Mouse (Mus musculus): Measurements from ENCODE around the gene Iah1. TPM values are rescaled to one million over a fixed set of nuclear protein-coding genes. Genes with fewer than 3 reads are reported as not detected.

Gene Iah1
- polyA plus RNA-seq, 1 experiment from 2014 or later: 40.8 TPM

DNA sequence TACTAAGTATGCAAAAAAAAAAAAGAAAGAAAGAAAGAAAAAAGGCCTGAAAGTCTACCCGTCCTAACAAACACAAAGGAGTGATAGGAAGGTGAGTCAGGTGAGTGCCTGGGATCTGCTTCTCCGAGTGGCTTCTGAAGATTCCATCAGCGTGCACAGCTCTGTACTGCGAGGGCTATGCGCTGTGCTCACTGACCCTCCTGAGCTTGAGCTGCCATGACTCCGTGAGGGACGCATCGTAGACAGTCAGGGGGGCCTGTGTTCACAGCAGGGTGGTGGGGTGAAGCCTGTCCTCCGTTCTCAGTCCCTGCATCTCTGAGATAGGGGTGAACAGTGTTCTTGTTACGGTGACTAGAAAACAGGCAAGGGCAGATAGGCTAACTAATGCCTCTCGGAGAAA is 17.3 kb upstream of the Iah1 start:
- H3K36me3 ChIP-seq: peaks cover 93% of the 10 kb centered on the region
- WGBS: 92% methylated on average over 11 of the region's 11 CpGs
- no peaks in the 10 kb centered on the region for H3K9me3 ChIP-seq
- no peak for DNase-seq (ENCODE audit: low spot score)
- H3K27ac ChIP-seq: no peak overlapping the region
- H3K4me3 ChIP-seq: no peak overlapping the region
- no peaks in the 10 kb centered on the region for H3K4me1 ChIP-seq
- H3K27me3 ChIP-seq (ENCODE audit: insufficient read depth, poor library complexity, severe bottlenecking): no peaks in the 10 kb centered on the region

DNA sequence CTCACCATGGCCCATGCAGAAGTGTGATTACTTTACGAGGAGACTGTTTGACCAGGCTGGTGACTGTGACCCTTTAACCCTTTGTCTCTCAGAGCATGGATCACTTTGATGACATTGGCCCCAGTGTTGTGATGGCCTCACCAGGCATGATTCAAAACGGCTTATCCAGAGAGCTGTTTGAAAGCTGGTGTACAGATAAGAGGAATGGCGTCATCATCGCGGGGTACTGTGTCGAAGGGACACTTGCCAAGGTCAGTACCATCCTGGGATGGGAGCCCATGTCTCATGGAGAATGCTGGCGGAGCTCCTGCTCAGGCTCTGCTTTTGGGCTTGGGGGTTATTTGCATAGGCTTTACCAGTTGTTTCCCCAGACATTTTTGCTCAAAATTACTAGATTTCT is 14.9 kb upstream of the Iah1 start:
- no peaks in the 10 kb centered on the region for H3K9me3 ChIP-seq
- no peak overlapping the region for H3K27ac ChIP-seq
- no peak for DNase-seq (ENCODE audit: low spot score)
- H3K27me3 ChIP-seq (ENCODE audit: insufficient read depth, poor library complexity, severe bottlenecking): no peaks in the 10 kb centered on the region
- WGBS: 80% methylated on average over 7 of the region's 7 CpGs
- peaks cover 92% of the 10 kb centered on the region for H3K36me3 ChIP-seq
- no peak overlapping the region for H3K4me3 ChIP-seq
- no peaks in the 10 kb centered on the region for H3K4me1 ChIP-seq

DNA sequence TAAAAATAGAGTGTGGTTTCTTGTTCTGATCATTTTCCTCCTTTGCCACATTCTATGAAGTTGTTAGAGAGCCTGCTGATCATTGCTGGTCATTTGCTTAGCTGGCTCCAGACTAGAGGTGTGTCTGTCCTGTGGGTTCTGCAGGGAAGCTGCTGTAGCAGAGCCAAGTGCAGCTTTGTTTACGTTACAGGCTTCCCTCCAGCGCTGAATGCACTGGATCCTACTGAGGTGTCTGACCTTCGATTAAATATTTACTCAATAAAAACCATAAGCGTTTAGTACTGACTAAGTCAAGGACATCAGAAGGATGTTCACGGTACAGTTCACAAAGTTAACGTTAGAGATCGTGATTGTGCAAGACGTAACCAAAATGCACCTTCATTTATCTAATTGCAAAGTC is 14.3 kb upstream of the Iah1 start:
- WGBS: 87% methylated on average over 8 of the region's 8 CpGs
- no peak overlapping the region for H3K4me3 ChIP-seq
- no peaks in the 10 kb centered on the region for H3K4me1 ChIP-seq
- H3K27ac ChIP-seq: no peak overlapping the region
- H3K27me3 ChIP-seq (ENCODE audit: insufficient read depth, poor library complexity, severe bottlenecking): no peaks in the 10 kb centered on the region
- no peak for DNase-seq (ENCODE audit: low spot score)
- no peaks in the 10 kb centered on the region for H3K9me3 ChIP-seq
- H3K36me3 ChIP-seq: peaks cover 92% of the 10 kb centered on the region

DNA sequence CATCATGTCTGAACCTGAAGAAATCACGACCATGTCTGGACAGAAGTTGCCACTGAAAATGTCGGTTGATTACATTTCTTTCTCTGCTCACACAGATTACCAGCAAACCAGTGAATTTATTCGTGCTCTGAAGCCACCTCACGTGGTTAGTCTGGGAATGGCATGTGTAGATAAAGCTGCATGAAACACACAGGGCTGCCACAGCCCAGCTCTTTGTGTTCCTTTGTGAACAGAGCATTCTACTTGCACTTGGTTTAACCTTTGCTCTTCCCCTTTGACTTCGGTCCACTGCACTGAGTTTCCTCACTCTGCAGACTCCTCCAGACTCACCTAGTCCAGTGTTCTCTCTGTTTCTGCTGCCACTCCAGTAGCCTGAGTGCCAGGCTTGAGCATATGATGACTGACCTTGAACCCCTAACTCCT is 13.8 kb upstream of the Iah1 start:
- 82% methylated on average over 5 of the region's 5 CpGs for WGBS
- DNase-seq (ENCODE audit: low spot score): no peak
- H3K36me3 ChIP-seq: peaks cover 90% of the 10 kb centered on the region

DNA sequence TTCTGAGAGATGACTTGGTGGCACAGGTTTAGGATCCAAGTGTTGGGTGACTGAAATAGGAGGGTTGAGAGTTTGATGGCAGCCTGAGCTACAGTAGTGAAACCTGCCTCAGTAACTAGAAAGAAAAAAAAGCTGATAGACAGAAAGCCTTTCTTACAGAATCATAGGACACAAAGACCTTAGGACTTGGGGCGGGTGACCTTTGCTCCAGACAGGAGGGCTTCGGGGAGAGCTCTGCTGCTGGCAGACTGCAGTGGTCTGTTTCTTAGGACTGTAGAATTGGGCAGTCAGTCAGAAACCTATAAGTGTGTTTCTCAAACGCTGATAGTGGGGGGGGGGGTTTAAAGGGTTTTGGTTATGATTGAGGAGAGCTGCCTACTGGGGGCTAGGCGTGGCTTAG is 10.4 kb upstream of the Iah1 start:
- no peak for DNase-seq (ENCODE audit: low spot score)
- H3K27me3 ChIP-seq (ENCODE audit: insufficient read depth, poor library complexity, severe bottlenecking): no peaks in the 10 kb centered on the region
- no peak overlapping the region for H3K4me3 ChIP-seq
- peaks cover 96% of the 10 kb centered on the region for H3K36me3 ChIP-seq
- 94% methylated on average over 4 of the region's 4 CpGs for WGBS
- H3K4me1 ChIP-seq: no peaks in the 10 kb centered on the region
- H3K9me3 ChIP-seq: no peaks in the 10 kb centered on the region
- no peak overlapping the region for H3K27ac ChIP-seq

More for the DNA sequence above, 13.8 kb upstream of the Iah1 start:
- Histone ChIP-seq H3K27me3 (ENCODE audit: insufficient read depth, poor library complexity, severe bottlenecking) (no peaks in the 10 kb centered on the region), H3K9me3 (no peaks in the 10 kb centered on the region), H3K27ac (no peak overlapping the region), H3K4me1 (no peaks in the 10 kb centered on the region), H3K4me3 (no peak overlapping the region)

DNA sequence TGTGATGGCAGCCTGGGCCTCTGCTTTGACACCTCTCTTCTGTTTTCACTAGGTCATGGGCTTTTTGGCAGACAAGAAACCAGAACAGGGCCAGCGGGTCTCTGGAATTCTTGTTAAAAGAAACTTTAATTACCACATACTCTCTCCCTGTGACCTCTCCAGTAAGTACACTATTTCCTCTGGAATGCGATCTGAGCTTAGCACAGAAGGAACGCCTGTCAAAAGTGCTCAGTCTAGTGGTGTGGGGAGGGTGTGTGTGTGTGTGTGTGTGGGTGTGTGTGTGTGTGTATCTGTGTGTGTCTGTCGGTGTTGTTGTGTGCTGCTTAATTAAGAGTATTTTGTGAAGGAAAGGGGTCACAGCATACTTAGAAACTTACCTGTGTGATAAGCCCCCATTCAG is 9.5 kb upstream of the Iah1 start:
- Histone ChIP-seq H3K27me3 (ENCODE audit: insufficient read depth, poor library complexity, severe bottlenecking) (no peaks in the 10 kb centered on the region), H3K9me3 (no peaks in the 10 kb centered on the region), H3K36me3 (peaks cover 95% of the 10 kb centered on the region), H3K27ac (no peak overlapping the region), H3K4me3 (no peak overlapping the region), H3K4me1 (no peaks in the 10 kb centered on the region)
- WGBS: 85% methylated on average over 4 of the region's 4 CpGs
- no peak for DNase-seq (ENCODE audit: low spot score)

DNA sequence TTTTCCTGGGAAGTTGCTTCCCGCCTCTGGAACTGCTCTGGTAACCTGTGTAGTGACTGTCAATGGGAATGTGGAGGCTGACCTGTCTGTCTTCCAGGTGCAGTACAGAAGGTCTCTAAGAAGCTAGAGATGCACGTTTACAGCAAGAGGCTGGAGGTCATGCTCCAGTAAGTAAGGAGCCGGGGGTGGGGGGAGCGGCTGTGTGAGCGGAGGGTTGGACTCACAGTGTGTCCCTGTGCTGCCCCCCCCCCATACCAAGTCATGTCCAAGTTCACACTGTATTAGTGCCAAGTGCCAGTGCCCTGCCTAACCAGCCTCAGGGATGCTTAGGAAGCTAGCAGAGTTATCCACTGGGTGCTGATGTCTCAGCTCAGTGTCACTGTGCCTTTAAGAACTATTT is 4.0 kb upstream of the Iah1 start:
- H3K9me3 ChIP-seq: no peaks in the 10 kb centered on the region
- WGBS: 92% methylated on average over 5 of the region's 5 CpGs
- DNase-seq (ENCODE audit: low spot score): no peak
- peaks cover 82% of the 10 kb centered on the region for H3K36me3 ChIP-seq
- H3K4me3 ChIP-seq: no peak overlapping the region
- peaks cover 4% of the 10 kb centered on the region for H3K4me1 ChIP-seq
- no peaks in the 10 kb centered on the region for H3K27me3 ChIP-seq (ENCODE audit: insufficient read depth, poor library complexity, severe bottlenecking)
- H3K27ac ChIP-seq: no peak overlapping the region

DNA sequence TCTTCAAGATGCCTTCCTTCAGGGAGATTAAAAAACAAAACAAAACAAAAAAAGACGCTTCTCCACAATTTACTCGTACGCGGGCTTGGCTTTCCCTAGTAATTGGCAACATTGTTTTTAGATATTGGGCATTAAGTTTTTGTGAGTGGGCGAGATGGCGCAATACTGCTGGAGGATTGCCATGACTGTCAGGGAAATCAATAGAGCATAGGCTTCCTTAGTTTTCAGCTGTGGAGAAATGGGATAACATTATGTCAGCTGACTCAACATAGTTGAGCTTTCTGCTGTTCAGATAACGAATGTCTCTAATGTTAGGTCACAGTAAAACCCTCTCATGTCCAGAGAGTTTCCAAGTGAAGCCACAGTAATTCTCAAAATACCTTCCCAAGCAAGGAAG is 678 bp downstream of the Iah1 start:
- 34% methylated on average over 7 of the region's 7 CpGs for WGBS
- H3K36me3 ChIP-seq: peaks cover 58% of the 10 kb centered on the region
- H3K27ac ChIP-seq: peak overlapping the region; percentile 89
- no peaks in the 10 kb centered on the region for H3K9me3 ChIP-seq
- peak overlapping the region; percentile 88 for H3K4me3 ChIP-seq
- no peak for DNase-seq (ENCODE audit: low spot score)
- H3K4me1 ChIP-seq: peaks cover 5% of the 10 kb centered on the region
- H3K27me3 ChIP-seq (ENCODE audit: insufficient read depth, poor library complexity, severe bottlenecking): no peaks in the 10 kb centered on the region

DNA sequence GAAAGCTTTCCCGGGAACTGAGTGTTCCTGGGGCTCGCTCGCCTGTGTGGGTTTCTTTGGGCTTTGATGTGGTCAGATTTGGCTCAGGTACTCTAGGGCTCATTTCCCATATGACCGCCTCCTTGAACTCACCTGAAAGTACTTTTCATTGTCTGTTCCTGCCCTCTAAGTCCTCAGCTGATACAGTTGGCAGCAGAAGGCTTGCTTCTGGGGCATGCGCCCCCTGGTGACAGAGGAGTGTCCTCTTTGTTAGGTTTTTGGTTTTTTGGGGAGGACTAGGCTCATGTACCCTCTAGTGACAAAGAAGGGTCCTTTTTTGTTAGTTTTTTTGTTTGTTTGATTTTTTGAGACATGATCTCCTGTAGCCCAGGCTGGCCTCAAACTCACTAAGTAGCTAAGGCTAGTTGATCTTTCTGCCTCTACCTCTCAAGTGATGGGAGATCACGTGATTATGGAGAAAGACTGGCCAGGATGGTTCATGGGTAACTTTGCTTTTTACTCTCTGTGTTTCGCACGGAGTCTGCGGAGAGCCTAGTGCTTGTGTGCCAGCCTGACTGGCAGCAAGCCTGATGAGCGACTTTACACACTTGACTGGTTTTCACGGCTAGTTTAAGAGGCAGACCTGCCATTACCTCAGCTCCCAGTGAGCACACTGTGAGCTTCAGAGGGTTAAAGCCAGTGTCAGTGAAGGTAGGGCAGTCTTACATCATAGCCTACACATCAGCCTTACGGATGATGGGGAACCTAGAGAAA is 2.1 kb downstream of the Iah1 start:
- WGBS: 81% methylated on average over 12 of the region's 12 CpGs
- peaks cover 5% of the 10 kb centered on the region for H3K4me1 ChIP-seq
- DNase-seq (ENCODE audit: low spot score): no peak
- no peaks in the 10 kb centered on the region for H3K9me3 ChIP-seq
- H3K4me3 ChIP-seq: no peak overlapping the region
- H3K27me3 ChIP-seq (ENCODE audit: insufficient read depth, poor library complexity, severe bottlenecking): no peaks in the 10 kb centered on the region
- H3K36me3 ChIP-seq: peaks cover 58% of the 10 kb centered on the region
- H3K27ac ChIP-seq: no peak overlapping the region

DNA sequence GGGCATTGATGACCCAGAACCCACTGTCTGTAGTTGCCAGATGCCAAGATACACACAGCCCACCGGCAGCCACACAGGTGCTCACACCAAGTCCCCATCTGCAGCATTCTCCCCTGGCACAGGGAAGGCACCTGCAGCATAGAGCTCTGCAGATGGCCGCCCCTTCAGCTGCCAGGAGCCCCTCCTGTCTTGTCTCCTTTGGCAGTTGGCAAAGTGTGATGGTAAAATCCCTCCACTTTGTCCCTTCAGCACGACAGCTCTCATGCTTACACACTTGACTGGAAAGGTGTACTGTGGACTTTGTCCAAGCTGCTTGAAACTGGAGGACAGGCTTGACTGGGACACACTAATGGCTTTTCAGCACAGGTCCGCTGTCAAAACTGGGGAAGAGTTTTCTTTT is 4.1 kb downstream of the Iah1 start:
- WGBS: 89% methylated on average over 4 of the region's 4 CpGs
- Histone ChIP-seq H3K27ac (no peak overlapping the region), H3K36me3 (peaks cover 54% of the 10 kb centered on the region), H3K9me3 (no peaks in the 10 kb centered on the region), H3K27me3 (ENCODE audit: insufficient read depth, poor library complexity, severe bottlenecking) (no peaks in the 10 kb centered on the region), H3K4me3 (no peak overlapping the region), H3K4me1 (peaks cover 5% of the 10 kb centered on the region)
- no peak for DNase-seq (ENCODE audit: low spot score)

DNA sequence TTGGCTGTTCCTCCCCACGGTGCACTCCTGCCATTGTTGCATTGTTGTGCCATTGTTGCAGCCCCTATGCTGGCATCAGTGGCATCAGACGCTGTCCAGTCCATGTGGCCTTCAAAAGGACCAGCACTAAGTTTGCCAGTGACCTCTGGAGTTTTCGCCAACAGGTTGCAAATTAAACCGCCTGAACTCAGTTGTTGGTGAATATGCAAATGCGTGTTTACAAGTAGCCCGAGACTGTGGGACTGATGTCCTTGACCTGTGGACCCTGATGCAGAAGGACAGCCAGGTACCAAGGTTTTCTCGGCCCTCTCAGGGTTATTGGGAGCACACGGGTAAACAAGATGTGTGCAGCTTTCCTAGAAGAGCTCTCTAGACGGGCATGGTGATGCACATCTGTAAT is 5.0 kb downstream of the Iah1 start:
- peaks cover 60% of the 10 kb centered on the region for H3K36me3 ChIP-seq
- no peaks in the 10 kb centered on the region for H3K9me3 ChIP-seq
- no peaks in the 10 kb centered on the region for H3K27me3 ChIP-seq (ENCODE audit: insufficient read depth, poor library complexity, severe bottlenecking)
- DNase-seq (ENCODE audit: low spot score): peak; percentile 69
- no peak overlapping the region for H3K4me3 ChIP-seq
- no peak overlapping the region for H3K27ac ChIP-seq
- WGBS: 80% methylated on average over 9 of the region's 9 CpGs
- H3K4me1 ChIP-seq: peaks cover 3% of the 10 kb centered on the region; the same call in 1 of the 2 replicates

DNA sequence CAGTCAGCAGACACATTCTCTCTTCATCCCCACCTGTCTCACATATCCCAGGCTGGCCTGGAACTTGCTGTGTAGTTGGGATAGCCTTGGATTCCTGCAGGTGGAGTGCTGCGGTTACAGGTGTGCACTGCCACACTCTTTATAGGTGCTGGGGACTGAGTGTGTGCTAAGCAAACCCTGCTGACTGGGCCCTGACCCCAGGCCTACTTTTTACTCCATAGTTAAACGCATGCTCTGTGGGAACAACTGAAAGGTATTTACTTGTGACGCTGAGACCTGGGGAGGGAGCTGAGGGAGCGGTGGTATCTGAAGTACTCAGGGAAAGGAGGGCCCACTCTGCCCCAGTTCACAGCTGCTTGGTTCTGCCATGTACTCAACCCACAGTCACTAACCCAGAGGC is 6.1 kb downstream of the Iah1 start:
- no peaks in the 10 kb centered on the region for H3K27me3 ChIP-seq (ENCODE audit: insufficient read depth, poor library complexity, severe bottlenecking)
- DNase-seq (ENCODE audit: low spot score): peak; percentile 63
- H3K4me3 ChIP-seq: no peak overlapping the region
- H3K9me3 ChIP-seq: no peaks in the 10 kb centered on the region
- no peak overlapping the region for H3K27ac ChIP-seq
- peaks cover 72% of the 10 kb centered on the region for H3K36me3 ChIP-seq
- WGBS: 77% methylated on average over 4 of the region's 4 CpGs
- H3K4me1 ChIP-seq: no peaks in the 10 kb centered on the region

DNA sequence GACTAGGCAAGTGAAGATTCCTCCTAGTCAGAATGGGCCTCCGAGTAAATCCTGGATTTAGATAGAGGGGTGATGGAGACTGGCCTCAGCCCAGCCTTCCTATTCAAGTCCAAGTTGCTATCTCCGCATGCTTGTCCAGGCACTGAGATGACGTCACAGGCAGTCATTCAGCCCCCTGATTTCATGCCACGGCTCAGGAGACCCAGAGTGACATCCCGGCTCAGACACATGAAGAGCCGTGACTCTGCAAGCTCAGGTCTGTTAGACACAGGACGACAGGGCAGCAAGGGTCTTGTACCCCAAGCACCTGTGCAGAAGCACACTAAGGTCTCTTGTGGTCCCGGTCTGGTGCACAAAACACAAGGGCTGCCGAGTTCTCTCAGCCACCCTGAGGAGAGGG is 6.7 kb downstream of the Iah1 start:
- peaks cover 77% of the 10 kb centered on the region for H3K36me3 ChIP-seq
- H3K4me1 ChIP-seq: no peaks in the 10 kb centered on the region
- no peak overlapping the region for H3K4me3 ChIP-seq
- H3K9me3 ChIP-seq: no peaks in the 10 kb centered on the region
- peak; percentile 62 for DNase-seq (ENCODE audit: low spot score)
- H3K27me3 ChIP-seq (ENCODE audit: insufficient read depth, poor library complexity, severe bottlenecking): no peaks in the 10 kb centered on the region
- 81% methylated on average over 9 of the region's 9 CpGs for WGBS
- H3K27ac ChIP-seq: no peak overlapping the region

DNA sequence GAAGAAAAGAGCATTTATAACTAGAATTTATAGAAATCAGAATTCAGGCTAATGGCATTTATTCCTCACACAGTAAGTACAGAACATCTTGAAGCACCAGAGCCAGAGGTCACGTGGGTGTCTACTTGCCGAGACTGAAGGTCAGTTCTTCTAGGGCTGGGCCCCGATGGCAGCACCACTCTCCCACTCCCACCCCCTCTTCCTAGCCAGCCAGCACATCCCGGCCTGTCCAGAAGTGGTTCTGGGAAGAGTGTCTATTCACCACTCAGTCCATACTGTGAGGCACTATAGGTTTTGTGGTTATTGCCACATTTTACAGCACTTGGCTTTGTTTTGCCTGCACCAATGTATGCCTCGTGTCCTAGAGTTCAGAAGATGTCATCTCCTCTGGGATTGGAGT is 7.9 kb downstream of the Iah1 start:
- WGBS: 80% methylated on average over 5 of the region's 5 CpGs
- H3K36me3 ChIP-seq: peaks cover 85% of the 10 kb centered on the region
- H3K4me3 ChIP-seq: no peak overlapping the region
- 0 out of 2 replicates have a peak, but pooled peaks cover 1% of the 10 kb centered on the region for H3K4me1 ChIP-seq
- peak; percentile 50 for DNase-seq (ENCODE audit: low spot score)
- H3K9me3 ChIP-seq: no peaks in the 10 kb centered on the region
- H3K27me3 ChIP-seq (ENCODE audit: insufficient read depth, poor library complexity, severe bottlenecking): no peaks in the 10 kb centered on the region
- no peak overlapping the region for H3K27ac ChIP-seq

Measured in heart, embryonic 10.5 days (tissue).